Mouse (Mus musculus): Measurements from ENCODE around the gene Plce1.

- TF ChIP-seq CTCF (IDR thresholded peaks at IDR 0.05; ENCODE audit: control insufficient read depth, insufficient read depth, low read length) (no peak), POLR2A (IDR thresholded peaks at IDR 0.05; ENCODE audit: borderline replicate concordance, control insufficient read depth, low read depth, low read length) (no peak)
These were observed 58.4 kb downstream of the Plce1 start for GRCm38 (mm10) chr19:38539338-38539737.
